Mouse (Mus musculus) ES-E14 (cell line): ENCODE data around the gene Fgf3.

Experiments used
- CHD2 ChIP-seq: IDR thresholded peaks from 2 replicates; pipeline ENCODE4 v1.6.1; 2014; ENCODE audit warnings: mild to moderate bottlenecking, low read depth, low read length, inconsistent platforms
- HCFC1 ChIP-seq: IDR thresholded peaks from 2 replicates; pipeline ENCODE4 v1.6.1; 2012; ENCODE audit warnings: low read length, inconsistent platforms, borderline replicate concordance; ENCODE audit not compliant: insufficient read depth
- MAFK ChIP-seq: IDR thresholded peaks from 2 replicates; pipeline ENCODE4 v1.6.1; 2014; ENCODE audit warnings: mild to moderate bottlenecking, low read depth, low read length, inconsistent platforms; ENCODE audit not compliant: insufficient read depth
- ZC3H11A ChIP-seq: IDR thresholded peaks from 2 replicates; pipeline ENCODE4 v1.6.1; 2012; ENCODE audit warnings: low read depth, mild to moderate bottlenecking, inconsistent platforms, low read length, borderline replicate concordance
- ZNF384 ChIP-seq: IDR thresholded peaks from 2 replicates; pipeline ENCODE4 v1.6.1; 2012; ENCODE audit warnings: low read depth, low read length, inconsistent platforms

DNA sequence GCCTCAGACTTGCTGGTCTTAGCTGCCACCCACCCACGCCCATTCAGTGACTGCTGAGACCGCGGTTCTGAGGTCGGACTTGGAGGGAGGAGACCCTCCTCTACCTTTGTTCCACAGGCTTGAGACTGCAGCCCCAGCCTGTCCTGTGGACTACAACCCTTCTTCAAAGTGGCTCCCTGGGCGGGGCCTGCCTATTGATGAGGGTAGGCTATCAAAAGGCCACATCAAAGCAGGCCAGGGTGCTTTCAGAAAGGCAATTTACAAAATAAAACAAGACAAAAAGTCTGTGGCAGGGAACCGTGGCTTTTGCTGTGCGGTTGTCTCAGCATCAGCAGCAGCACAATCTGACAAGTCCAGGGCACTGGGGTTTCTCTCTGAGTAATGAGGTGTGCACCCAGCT is 16.0 kb upstream of the Fgf3 start:
- TF ChIP-seq ZNF384 (no peak), HCFC1 (no peak), CHD2 (no peak), MAFK (no peak), ZC3H11A (no peak)
